Mouse (Mus musculus): ENCODE data around the gene Hcrt. TPM values are rescaled to one million over a fixed set of nuclear protein-coding genes. Genes with fewer than 3 reads are reported as not detected.

Hcrt gene
- polyA plus RNA-seq, 1 experiment from 2014 or later = not detected

GRCm38 (mm10) chr11:100749469-100749868 is 13.3 kb downstream of the Hcrt start:
- WGBS = 49% methylated on average over 25 of the region's 25 CpGs
- Histone ChIP-seq H3K36me3 (no peaks in the 10 kb centered on the region), H3K27ac (replicated peaks) (no peak overlapping the region), H3K9me3 (replicated peaks) (no peaks in the 10 kb centered on the region), H3K4me3 (replicated peaks) (no peak overlapping the region), H3K9ac (no peak overlapping the region), H3K27me3 (0 out of 2 replicates have a peak, but pooled peaks cover 3% of the 10 kb centered on the region), H3K4me1 (no peaks in the 10 kb centered on the region), H3K4me2 (replicated peaks) (no peak overlapping the region)
- ATAC-seq (ENCODE audit: insufficient number of reproducible peaks, low FRiP score, low TSS enrichment, low read depth) = no peak

GRCm38 (mm10) chr11:100748620-100749019 is 14.1 kb downstream of the Hcrt start:
- H3K27me3 ChIP-seq = 0 out of 2 replicates have a peak, but pooled peaks cover 3% of the 10 kb centered on the region
- H3K4me3 ChIP-seq (replicated peaks) = no peak overlapping the region
- H3K9me3 ChIP-seq (replicated peaks) = no peaks in the 10 kb centered on the region
- no peak overlapping the region for H3K9ac ChIP-seq
- H3K4me2 ChIP-seq (replicated peaks) = no peak overlapping the region
- 76% methylated on average over 4 of the region's 4 CpGs for WGBS
- H3K4me1 ChIP-seq = no peaks in the 10 kb centered on the region
- ATAC-seq (ENCODE audit: insufficient number of reproducible peaks, low FRiP score, low TSS enrichment, low read depth) = no peak
- no peak overlapping the region for H3K27ac ChIP-seq (replicated peaks)
- H3K36me3 ChIP-seq = no peaks in the 10 kb centered on the region

DNA sequence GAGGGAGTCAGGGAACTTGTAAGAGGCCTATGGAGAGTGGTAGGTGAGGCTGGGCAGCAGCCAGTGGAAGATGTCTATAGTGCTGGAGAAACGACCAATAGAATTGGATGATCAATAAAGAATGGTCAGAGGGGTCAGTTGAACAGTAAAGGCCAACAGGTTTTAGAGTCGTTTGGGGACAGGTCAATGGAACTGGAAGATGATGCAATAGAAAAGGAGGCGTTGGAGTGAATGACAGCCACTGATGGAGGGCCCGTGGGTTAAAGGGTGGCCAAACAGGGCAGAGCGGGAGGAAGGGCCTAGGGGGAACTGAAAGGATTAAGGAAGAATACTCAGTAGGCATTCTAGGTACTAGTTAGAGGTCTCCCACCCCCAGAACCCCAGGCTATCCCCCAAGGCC is 15.6 kb downstream of the Hcrt start:
- no peak for ATAC-seq (ENCODE audit: insufficient number of reproducible peaks, low FRiP score, low TSS enrichment, low read depth)
- Histone ChIP-seq H3K4me3 (replicated peaks) (no peak overlapping the region), H3K4me2 (replicated peaks) (no peak overlapping the region), H3K9me3 (replicated peaks) (no peaks in the 10 kb centered on the region), H3K27me3 (0 out of 2 replicates have a peak, but pooled peaks cover 3% of the 10 kb centered on the region), H3K36me3 (no peaks in the 10 kb centered on the region), H3K4me1 (no peaks in the 10 kb centered on the region), H3K9ac (no peak overlapping the region), H3K27ac (replicated peaks) (no peak overlapping the region)
- 72% methylated on average over 5 of the region's 5 CpGs for WGBS

DNA sequence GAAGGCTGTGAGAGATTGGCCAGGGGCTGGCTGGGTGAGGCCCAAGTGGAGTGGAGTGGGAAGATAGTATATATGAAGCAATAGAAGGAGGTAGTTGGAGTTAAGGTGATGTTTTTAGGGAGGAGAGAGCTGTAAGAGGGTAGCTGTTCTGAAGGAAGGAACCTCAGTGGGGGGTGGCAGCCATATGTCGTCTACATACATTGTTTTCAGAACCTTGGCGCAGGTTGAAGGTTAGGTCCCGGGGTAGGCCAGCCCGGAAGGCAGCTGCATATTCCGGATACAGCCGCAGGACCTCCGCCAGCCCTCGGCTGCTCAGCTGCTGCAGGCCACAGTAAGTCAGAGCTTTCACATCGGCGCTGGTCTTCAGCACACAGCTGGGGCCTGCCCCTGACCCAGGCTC is 16.2 kb downstream of the Hcrt start:
- Histone ChIP-seq H3K27ac (replicated peaks) (no peak overlapping the region), H3K9ac (no peak overlapping the region), H3K9me3 (replicated peaks) (no peaks in the 10 kb centered on the region), H3K4me1 (no peaks in the 10 kb centered on the region), H3K36me3 (no peaks in the 10 kb centered on the region), H3K27me3 (0 out of 2 replicates have a peak, but pooled peaks cover 3% of the 10 kb centered on the region), H3K4me3 (replicated peaks) (no peak overlapping the region), H3K4me2 (replicated peaks) (no peak overlapping the region)
- ATAC-seq (ENCODE audit: insufficient number of reproducible peaks, low FRiP score, low TSS enrichment, low read depth) = no peak
- 79% methylated on average over 10 of the region's 10 CpGs for WGBS

- ATAC-seq (ENCODE audit: insufficient number of reproducible peaks, low FRiP score, low TSS enrichment, low read depth) = no peak
- H3K27ac ChIP-seq (replicated peaks) = no peak overlapping the region
- WGBS = 17% methylated on average over 6 of the region's 6 CpGs
- no peaks in the 10 kb centered on the region for H3K9me3 ChIP-seq (replicated peaks)
- H3K27me3 ChIP-seq = 0 out of 2 replicates have a peak, but pooled peaks cover 3% of the 10 kb centered on the region
- H3K4me2 ChIP-seq (replicated peaks) = no peak overlapping the region
- H3K9ac ChIP-seq = no peak overlapping the region
- no peak overlapping the region for H3K4me3 ChIP-seq (replicated peaks)
- H3K4me1 ChIP-seq = no peaks in the 10 kb centered on the region
- H3K36me3 ChIP-seq = no peaks in the 10 kb centered on the region
Measured at GRCm38 (mm10) chr11:100745085-100745484, 17.6 kb downstream of the Hcrt start.

GRCm38 (mm10) chr11:100741348-100741747 is 21.4 kb downstream of the Hcrt start:
- no peak overlapping the region for H3K27ac ChIP-seq (replicated peaks)
- no peaks in the 10 kb centered on the region for H3K36me3 ChIP-seq
- 57% methylated on average over 6 of the region's 6 CpGs for WGBS
- no peak overlapping the region for H3K9ac ChIP-seq
- H3K4me3 ChIP-seq (replicated peaks) = no peak overlapping the region
- no peaks in the 10 kb centered on the region for H3K9me3 ChIP-seq (replicated peaks)
- peaks cover 10% of the 10 kb centered on the region for H3K4me1 ChIP-seq
- H3K27me3 ChIP-seq = no peaks in the 10 kb centered on the region
- no peak overlapping the region for H3K4me2 ChIP-seq (replicated peaks)
- ATAC-seq (ENCODE audit: insufficient number of reproducible peaks, low FRiP score, low TSS enrichment, low read depth) = no peak

- Histone ChIP-seq H3K9me3 (replicated peaks) (no peaks in the 10 kb centered on the region), H3K4me3 (replicated peaks) (peak overlapping the region; percentile 99), H3K27ac (replicated peaks) (0 out of 2 replicates have a peak overlapping the region, but pooled peaks have one; percentile 75), H3K27me3 (no peaks in the 10 kb centered on the region), H3K9ac (no peak overlapping the region), H3K4me1 (peaks cover 21% of the 10 kb centered on the region), H3K36me3 (no peaks in the 10 kb centered on the region), H3K4me2 (replicated peaks) (peak overlapping the region; percentile 75)
- ATAC-seq (ENCODE audit: insufficient number of reproducible peaks, low FRiP score, low TSS enrichment, low read depth) = no peak
- WGBS = 16% methylated on average over 5 of the region's 5 CpGs
Measured at GRCm38 (mm10) chr11:100738749-100739148, 24.0 kb downstream of the Hcrt start.

- H3K36me3 ChIP-seq = no peaks in the 10 kb centered on the region
- H3K4me1 ChIP-seq = peaks cover 21% of the 10 kb centered on the region
- H3K9me3 ChIP-seq (replicated peaks) = no peaks in the 10 kb centered on the region
- H3K4me2 ChIP-seq (replicated peaks) = peak within 1 kb of the TSS; percentile 75
- H3K27me3 ChIP-seq = no peaks in the 10 kb centered on the region
- H3K27ac ChIP-seq (replicated peaks) = peak within 1 kb of the TSS; percentile 75
- H3K4me3 ChIP-seq (replicated peaks) = peak within 1 kb of the TSS; percentile 99
- WGBS = under 1% methylated on average over 39 of the region's 39 CpGs
- peak; percentile 99 for ATAC-seq (ENCODE audit: insufficient number of reproducible peaks, low FRiP score, low TSS enrichment, low read depth)
- peak within 1 kb of the TSS; percentile 91 for H3K9ac ChIP-seq
Measured at GRCm38 (mm10) chr11:100738066-100738604, 24.6 kb downstream of the Hcrt start, which contains the start of gene Rab5c. Gene Rab5c (minus strand): TSS chr11:100738215.

DNA sequence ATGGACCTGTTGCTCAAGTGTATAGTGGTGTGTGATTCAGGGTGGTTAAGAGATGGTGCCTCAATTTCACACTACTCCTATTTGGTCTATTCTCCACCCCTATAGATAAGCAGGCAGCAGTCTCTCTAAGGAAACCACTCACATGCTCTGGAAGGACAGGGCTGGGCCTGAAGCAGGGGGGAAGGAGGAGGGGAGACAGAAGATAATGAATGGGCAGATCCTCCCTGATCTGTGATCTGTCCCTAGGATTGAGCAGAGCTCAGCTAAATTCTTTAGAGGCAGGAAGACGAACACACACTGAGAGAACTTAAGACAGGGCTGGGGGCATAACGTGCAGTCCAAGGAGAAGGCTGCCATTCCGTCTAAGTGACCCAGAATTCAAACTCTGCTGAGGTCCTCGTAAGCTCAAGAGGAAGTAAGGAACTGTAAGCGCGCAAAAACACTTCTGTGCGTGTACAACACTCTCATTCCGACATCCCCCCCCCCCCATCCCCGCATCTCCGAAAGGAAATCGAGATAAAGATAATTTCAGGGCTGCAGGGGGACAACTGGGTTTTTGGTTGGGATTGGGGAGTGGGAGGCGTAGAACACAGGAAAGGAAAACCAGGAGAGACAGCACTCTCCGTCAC is 25.5 kb downstream of the Hcrt start:
- H3K4me3 ChIP-seq (replicated peaks) = peak overlapping the region; percentile 99
- no peaks in the 10 kb centered on the region for H3K9me3 ChIP-seq (replicated peaks)
- H3K36me3 ChIP-seq = peaks cover 5% of the 10 kb centered on the region; the same call in 1 of the 2 replicates
- under 1% methylated on average over 13 of the region's 13 CpGs for WGBS
- 0 out of 2 replicates have a peak overlapping the region, but pooled peaks have one; percentile 60 for H3K27ac ChIP-seq (replicated peaks)
- no peaks in the 10 kb centered on the region for H3K27me3 ChIP-seq
- H3K4me1 ChIP-seq = peaks cover 25% of the 10 kb centered on the region
- H3K9ac ChIP-seq = peak overlapping the region; percentile 91
- ATAC-seq (ENCODE audit: insufficient number of reproducible peaks, low FRiP score, low TSS enrichment, low read depth) = no peak
- peak overlapping the region; percentile 75 for H3K4me2 ChIP-seq (replicated peaks)

GRCm38 (mm10) chr11:100736746-100737080 is 26.0 kb downstream of the Hcrt start:
- Histone ChIP-seq H3K27ac (replicated peaks) (no peak overlapping the region), H3K4me3 (replicated peaks) (peak overlapping the region; percentile 99), H3K9ac (no peak overlapping the region; the same call in 1 of the 2 replicates), H3K4me1 (peaks cover 28% of the 10 kb centered on the region), H3K36me3 (peaks cover 5% of the 10 kb centered on the region; the same call in 1 of the 2 replicates), H3K27me3 (no peaks in the 10 kb centered on the region), H3K9me3 (replicated peaks) (no peaks in the 10 kb centered on the region), H3K4me2 (replicated peaks) (peak overlapping the region; percentile 75)
- ATAC-seq (ENCODE audit: insufficient number of reproducible peaks, low FRiP score, low TSS enrichment, low read depth) = no peak
- WGBS = 77% methylated on average over 4 of the region's 4 CpGs

- no peak for ATAC-seq (ENCODE audit: insufficient number of reproducible peaks, low FRiP score, low TSS enrichment, low read depth)
- H3K9ac ChIP-seq = no peak overlapping the region
Measured at GRCm38 (mm10) chr11:100735954-100736745, 26.6 kb downstream of the Hcrt start.

More at GRCm38 (mm10) chr11:100735954-100736745, 26.6 kb downstream of the Hcrt start:
- WGBS = 79% methylated on average over 14 of the region's 14 CpGs
- Histone ChIP-seq H3K9me3 (replicated peaks) (no peaks in the 10 kb centered on the region), H3K27ac (replicated peaks) (no peak overlapping the region), H3K4me2 (replicated peaks) (peak overlapping the region; percentile 75; the same call in 1 of the 2 replicates), H3K27me3 (no peaks in the 10 kb centered on the region), H3K36me3 (peaks cover 5% of the 10 kb centered on the region; the same call in 1 of the 2 replicates), H3K4me1 (peaks cover 28% of the 10 kb centered on the region), H3K4me3 (replicated peaks) (peak overlapping the region; percentile 99)
